Mouse (Mus musculus): ENCODE measurements at regions not wholly inside any gene's neighbourhood (a gene's known extent, or its start where the extent isn't known, plus 50 kb on each side); places are given as distances from the start of the nearest gene placed in this dataset.

- TF ChIP-seq ZC3H11A (IDR thresholded peaks at IDR 0.05; ENCODE audit: borderline replicate concordance, low read depth, low read length) (no peak), MAFK (IDR thresholded peaks at IDR 0.05; ENCODE audit: insufficient read depth, low read depth, low read length) (no peak), CHD2 (IDR thresholded peaks at IDR 0.05; ENCODE audit: low read depth, low read length) (no peak), ZNF384 (IDR thresholded peaks at IDR 0.05; ENCODE audit: low read depth, low read length) (no peak)
Observed at GRCm38 (mm10) chr2:117539285-117539684, 196.5 kb upstream of the Rasgrp1 start.
